Mouse (Mus musculus): ENCODE data around the gene Galnt6.

Galnt6 gene

DNA sequence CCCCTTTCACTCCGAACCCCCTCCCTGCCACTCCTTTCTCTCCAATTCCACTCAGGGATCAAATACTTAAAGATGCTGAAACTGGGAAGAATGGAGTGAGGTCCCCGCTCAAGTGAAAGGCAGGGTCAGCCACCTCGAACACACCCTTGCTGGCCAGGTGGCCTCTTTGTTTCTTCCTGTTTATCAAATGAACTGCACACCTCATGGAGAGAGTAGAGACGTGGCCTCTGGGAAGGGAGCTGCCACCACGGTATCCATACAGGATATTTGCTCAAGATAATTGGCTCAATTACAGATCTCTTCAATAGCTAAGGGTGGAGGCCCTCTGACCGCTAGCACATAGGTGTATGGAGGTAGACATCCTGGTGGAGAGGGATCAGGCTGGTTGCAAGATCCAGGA is 6.6 kb downstream of the Galnt6 start:
- in situ Hi-C loops (cut with MboI, MseI), result no loop called here

DNA sequence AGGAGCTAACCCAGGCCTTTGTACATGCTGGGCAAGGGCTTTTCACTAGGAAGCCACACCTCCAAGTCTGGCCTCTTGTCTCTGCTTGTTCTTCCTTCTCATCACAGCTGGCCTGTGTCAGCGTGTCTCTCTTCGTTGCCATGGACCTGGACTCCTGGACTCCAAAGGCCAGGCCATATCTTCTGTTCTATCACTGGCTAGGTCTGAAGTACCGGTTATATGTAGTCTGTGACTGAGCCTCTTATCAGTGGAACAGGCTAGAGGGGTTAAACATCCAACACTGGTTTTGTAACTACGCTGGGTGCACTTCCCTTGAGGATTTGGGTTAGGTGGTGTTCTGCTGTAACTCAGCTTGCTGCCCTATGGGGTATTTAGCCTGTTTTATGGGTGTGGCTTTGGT is 7.2 kb downstream of the Galnt6 start:
- in situ Hi-C loops (cut with MboI, MseI), result no loop called here

DNA sequence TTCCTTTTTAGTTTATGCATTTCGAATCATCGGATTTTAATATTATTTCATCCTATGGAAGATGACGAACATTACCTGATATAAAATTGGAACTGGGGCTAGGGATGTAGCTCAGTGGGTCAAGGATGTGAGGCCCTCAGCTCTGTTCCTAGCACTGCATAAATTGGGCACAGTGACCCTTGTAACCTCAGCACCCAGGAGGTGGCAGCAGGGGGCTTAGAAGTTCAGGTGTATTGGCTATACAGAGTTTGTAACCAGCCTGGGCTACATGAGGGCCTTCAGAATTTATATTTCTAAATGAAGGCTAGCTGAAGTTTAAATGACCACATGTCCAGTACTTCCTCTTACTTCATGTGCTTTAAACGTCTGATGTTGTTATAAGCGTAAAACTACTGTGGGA is 7.7 kb downstream of the Galnt6 start:
- in situ Hi-C loops (cut with MboI, MseI), result no loop called here

- in situ Hi-C loops (cut with MboI, MseI), result no loop called here
These were observed 9.1 kb downstream of the Galnt6 start for GRCm38 (mm10) chr15:100720066-100720465.

DNA sequence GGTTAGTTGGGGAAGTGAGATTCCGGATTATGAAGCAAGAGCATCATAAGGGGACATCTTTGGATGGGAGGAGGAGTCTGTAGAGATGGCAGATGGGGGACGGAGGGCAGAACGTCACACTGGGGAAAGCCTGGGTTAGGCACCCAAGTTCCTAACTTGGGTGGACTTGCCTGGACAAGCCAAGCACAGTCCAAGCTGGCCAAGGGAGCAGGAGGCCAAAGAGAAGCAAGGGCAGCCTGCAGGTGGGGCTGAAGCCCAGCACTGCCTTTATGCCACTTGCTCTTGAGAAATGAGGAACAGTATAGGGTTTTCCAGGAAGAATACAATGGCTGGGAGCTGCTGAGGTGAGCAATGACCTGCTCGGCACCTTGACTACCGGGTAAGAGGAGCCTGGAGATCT is 10.0 kb downstream of the Galnt6 start:
- in situ Hi-C loops (cut with MboI, MseI), result no loop called here

- in situ Hi-C loops (cut with MboI, MseI), result no loop called here
These were observed 10.6 kb downstream of the Galnt6 start for GRCm38 (mm10) chr15:100718572-100718971.

DNA sequence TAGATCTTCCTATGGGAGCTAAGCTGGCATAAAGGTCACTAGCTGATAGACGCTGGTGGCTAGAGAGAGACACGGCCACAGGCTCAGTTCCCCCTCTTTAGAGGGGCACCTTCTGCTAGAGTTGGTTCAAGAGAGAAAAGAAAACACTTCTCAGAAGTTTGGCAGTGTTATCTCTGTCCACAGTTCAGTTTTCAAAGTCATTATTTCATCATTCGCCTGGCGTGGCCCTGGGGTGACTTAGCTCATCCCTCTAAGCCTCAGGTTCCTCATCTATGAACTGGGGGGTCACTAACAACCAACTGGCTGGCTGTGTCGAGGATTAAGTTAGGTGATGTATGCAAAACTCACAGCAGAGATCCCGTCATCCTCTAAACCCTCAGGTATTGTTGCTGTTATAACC is 11.2 kb downstream of the Galnt6 start:
- in situ Hi-C loops (cut with MboI, MseI), result no loop called here

DNA sequence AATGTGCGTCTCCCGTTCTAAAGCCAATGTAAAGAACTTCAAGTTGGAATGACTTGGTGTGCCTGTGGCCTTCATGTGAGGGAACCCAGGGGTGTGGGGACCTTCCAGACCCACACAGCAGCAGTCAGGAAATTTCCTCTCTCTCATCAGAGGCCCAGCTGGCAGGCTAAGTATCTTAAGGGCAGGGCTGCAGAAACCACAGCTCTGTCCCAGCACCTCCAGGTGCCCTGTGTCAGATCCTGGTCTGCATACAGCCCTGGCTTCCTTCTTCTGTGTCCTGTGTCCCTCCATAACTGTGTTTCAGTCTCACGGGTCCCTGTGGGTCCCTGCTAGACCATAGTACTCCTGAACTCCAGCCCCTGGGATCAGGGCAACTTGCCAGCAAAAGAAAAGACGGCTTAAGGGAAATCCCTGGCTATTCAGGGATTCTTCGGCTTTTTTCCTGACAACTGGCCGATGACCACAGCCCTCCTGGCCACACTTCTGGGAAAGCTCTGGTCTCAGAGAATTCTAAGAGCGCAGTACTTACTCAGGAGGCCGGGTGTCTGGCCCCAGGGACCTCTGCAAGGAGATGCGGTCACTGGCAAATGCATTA is 13.7 kb downstream of the Galnt6 start:
- in situ Hi-C loops (cut with MboI, MseI), result no loop called here

- in situ Hi-C loops (cut with MboI, MseI), result no loop called here
These were observed 14.7 kb downstream of the Galnt6 start for GRCm38 (mm10) chr15:100714470-100714869.

GRCm38 (mm10) chr15:100710838-100711237 is 18.3 kb downstream of the Galnt6 start:
- in situ Hi-C loops (cut with MboI, MseI), result no loop called here

DNA sequence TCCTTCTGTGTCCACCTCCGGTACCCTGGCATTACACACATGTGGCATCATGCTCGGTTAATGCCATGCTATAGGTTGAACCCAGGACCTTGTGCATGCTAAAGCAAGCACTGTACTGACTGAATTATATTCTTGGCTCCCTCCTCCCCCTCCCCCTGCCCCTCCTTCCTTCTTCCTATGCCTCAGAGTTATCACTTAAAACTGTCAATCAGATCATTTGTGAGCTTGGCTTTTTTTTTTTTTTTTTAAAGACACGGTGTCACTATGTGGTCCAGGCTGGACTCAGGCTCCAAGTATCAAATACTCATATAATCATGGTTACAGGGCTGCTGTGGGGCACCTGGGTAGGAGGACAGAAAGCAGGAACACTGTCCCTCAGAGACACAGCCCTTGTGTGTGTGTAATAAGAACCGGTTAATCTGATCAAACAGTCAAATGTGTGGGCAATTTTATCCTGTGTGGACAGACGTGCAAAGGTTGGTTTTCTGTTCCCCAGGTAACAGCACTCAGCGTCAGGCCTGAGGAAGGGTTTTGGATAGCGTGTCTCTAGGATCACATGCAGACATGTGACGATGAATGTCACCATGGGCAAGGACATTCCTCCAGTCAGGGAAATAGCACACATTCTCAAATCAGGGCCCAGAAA is 20.6 kb downstream of the Galnt6 start:
- in situ Hi-C loops (cut with MboI, MseI), result no loop called here

- in situ Hi-C loops (cut with MboI, MseI), result no loop called here
These were observed 22.9 kb downstream of the Galnt6 start for GRCm38 (mm10) chr15:100706226-100706625.

DNA sequence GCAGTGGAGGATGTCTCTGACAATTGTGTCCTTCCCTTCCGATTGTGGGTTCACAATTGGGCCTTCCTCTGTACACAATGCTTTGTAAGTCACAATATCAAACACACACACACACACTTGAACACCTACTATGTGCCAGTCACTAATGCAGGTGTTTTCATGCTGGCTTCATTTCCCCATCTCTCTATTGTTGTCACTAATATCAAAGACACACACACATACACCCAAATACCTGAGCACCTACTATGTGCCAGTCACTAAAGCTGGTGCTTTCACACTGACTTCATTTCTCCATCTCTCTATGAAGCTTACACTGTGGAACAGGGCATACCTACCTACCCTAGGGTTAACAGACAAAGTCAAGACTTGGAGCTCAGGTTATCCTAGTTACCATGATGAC is 23.8 kb downstream of the Galnt6 start:
- in situ Hi-C loops (cut with MboI, MseI), result no loop called here

- in situ Hi-C loops (cut with MboI, MseI), result no loop called here
These were observed 25.3 kb downstream of the Galnt6 start for GRCm38 (mm10) chr15:100703913-100704312.

GRCm38 (mm10) chr15:100701856-100702255 is 27.3 kb downstream of the Galnt6 start:
- in situ Hi-C loops (cut with MboI, MseI), result no loop called here

DNA sequence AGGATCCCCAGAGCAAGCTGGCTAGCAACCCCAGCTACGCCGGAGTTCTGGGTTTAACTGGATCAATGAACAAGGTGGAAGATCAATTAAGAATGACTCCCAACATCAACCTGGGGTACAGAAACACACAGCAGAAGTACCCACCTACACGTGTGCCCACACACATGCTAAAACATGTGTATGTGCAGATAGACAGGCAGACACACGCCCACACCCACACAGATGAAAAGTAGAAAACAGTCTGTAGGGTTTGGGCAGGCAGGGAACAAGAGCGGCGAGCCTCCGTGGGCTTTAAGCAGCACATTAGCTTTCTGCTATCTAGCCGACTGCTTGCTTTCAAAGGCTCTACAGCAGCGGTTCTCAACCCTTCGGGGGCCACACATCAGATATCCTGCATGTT is 28.1 kb downstream of the Galnt6 start:
- in situ Hi-C loops (cut with MboI, MseI), result no loop called here

- in situ Hi-C loops (cut with MboI, MseI), result no loop called here
These were observed 28.8 kb downstream of the Galnt6 start for GRCm38 (mm10) chr15:100700424-100700823.

DNA sequence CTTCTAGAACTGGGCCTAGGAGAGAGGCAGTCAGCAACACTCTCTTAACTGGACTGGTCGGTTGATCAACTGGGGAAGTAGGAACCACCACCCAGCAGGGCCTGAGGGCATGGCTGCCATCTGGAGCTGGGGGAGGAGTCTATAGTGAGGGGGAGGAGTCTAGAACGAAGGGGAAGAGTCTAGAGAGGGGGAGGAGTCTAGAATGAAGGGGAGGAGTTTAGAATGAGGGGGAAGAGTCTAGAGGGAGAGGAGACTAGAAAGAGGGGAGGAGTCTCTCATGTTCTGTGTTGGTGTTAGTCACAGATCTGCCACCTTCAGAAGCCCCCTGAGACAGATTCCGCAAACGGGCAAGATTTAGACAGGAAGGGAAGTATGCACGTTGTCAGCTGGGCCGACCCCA is 29.8 kb downstream of the Galnt6 start:
- in situ Hi-C loops (cut with MboI, MseI), result no loop called here

- in situ Hi-C loops (cut with MboI, MseI), result no loop called here
These were observed 31.1 kb downstream of the Galnt6 start for GRCm38 (mm10) chr15:100698078-100698477.

GRCm38 (mm10) chr15:100694406-100694805 is 34.8 kb downstream of the Galnt6 start:
- in situ Hi-C loops (cut with MboI, MseI), result no loop called here

DNA sequence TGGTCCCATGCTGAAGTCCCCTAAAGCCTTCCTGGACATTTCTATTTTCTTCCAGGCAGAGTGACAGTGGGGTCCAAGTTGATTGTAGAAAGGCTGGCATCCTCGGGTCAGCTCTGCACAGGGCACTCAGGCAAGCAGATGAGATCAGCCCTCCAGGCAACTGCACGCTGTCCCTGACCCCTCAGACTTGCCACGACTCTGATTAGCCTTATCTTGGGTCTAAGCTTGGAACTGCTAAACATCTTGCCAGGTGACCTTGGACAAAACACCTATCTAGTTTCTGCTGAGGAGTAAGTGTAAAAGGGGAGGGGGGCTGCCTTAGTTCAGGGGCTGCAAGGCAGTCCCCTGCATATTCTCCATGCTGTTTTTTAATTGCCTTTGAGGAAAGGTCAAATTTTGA is 37.2 kb downstream of the Galnt6 start:
- in situ Hi-C loops (cut with MboI, MseI), result no loop called here

DNA sequence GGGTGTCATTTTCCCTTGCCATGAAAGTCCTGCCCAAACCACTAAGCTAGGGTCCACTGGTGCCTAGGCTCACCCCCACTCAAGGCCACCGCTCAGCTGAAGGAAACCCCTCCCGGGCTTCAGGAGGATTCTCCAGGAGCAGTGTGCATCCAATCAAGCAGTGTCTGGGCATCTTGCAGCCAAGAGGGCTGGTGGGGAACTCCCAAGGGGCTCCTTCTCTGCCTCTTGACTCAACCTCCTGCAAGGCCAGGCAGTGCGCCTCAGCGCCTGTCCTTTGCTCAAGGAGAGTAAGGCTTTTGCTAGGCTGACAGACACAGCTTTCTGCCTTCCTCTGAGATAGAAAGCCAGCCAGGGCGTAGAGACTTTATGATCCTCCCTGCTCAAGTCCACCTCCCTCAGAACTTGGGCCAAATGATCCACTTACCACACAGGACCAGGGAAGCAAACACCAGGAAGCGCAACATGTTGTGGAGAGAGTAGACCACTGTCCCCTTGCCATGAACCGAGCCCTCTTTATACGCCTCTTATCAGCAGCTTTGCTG is 41.7 kb downstream of the Galnt6 start, which contains the start of gene Cela1:
TSS of gene Cela1 (minus strand) at position 492 of the 542 bp plus-strand sequence.
- in situ Hi-C loops (cut with MboI, MseI), result no loop called here

DNA sequence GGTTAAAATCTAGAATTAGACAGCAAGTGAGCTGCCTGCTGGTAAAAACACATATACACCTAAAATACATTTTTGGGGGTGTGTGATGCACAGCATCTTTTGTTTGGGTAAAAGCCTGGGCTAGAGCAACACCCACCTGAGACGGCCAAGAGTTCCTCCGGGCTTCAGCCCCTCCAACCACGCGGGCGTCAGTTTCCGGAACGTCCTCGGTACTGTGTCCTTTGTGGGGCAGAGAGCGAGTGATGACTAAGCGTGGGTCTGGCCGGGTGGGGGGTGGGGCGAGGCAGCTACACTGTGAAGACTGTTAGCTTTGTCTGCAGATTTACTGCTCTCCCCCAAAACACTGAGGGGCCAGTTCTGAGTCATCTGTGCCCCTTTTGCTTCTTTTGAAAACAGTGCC is 42.2 kb downstream of the Galnt6 start:
- in situ Hi-C loops (cut with MboI, MseI), result no loop called here

Measured in regulatory T cell (primary cell).